Mouse (Mus musculus): Measurements from ENCODE around the gene Arhgap33. TPM values are rescaled to one million over a fixed set of nuclear protein-coding genes. Genes with fewer than 3 reads are reported as not detected.
A peak's percentile ranks its signal among the peaks of the same experiment; 100 is the strongest.
"Not testable (repeated sequence)": the region's sequence is repeated elsewhere in the genome, so short reads cannot be mapped to it uniquely, and the experiment has no call there.

The Arhgap33 gene
- polyA plus RNA-seq, 1 experiment from 2014 or later = 9.7 TPM

DNA sequence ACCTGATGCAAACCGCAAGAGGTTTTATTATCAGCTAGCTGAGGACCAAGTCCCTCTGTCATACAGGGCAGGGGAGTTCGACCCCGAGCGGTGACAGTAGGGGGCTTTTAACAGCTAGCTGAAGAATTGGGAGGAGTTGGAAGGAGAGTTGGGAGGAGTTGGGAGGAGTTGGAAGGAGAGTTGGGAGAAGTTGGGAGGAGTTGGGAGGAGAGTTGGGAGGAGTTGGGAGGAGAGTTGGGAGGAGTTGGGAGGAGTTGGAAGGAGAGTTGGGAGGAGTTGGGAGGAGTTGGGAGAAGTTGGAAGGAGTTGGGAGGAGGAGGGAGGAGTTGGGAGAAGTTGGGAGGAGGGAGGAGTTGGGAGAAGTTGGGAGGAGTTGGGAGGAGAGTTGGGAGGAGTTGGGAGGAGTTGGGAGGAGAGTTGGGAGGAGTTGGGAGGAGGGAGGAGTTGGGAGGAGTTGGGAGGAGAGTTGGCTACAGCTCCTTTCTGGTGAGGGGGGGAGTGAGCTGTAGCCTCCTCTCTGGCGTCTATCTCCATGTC, 39.3 kb downstream of the Arhgap33 start:
- H3K4me2 ChIP-seq (ENCODE audit: low read depth, low read length); H3K27me3 ChIP-seq (replicated peaks; ENCODE audit: control insufficient read depth, insufficient read depth, low read length); H3K36me3 ChIP-seq (ENCODE audit: control insufficient read depth, insufficient read depth, low read length); DNase-seq (ENCODE audit: low spot score); H3K27ac ChIP-seq (replicated peaks; ENCODE audit: low read depth, low read length); H3K4me3 ChIP-seq (ENCODE audit: low read depth, low read length); H3K9me3 ChIP-seq (ENCODE audit: control insufficient read depth, low read length); H3K4me1 ChIP-seq (ENCODE audit: control insufficient read depth, insufficient read depth, low read length); ATAC-seq (ENCODE audit: low read depth); H3K9ac ChIP-seq (ENCODE audit: low read depth, low read length): not testable (repeated sequence)
- 61% methylated on average over 4 of the region's 5 CpGs for WGBS

DNA sequence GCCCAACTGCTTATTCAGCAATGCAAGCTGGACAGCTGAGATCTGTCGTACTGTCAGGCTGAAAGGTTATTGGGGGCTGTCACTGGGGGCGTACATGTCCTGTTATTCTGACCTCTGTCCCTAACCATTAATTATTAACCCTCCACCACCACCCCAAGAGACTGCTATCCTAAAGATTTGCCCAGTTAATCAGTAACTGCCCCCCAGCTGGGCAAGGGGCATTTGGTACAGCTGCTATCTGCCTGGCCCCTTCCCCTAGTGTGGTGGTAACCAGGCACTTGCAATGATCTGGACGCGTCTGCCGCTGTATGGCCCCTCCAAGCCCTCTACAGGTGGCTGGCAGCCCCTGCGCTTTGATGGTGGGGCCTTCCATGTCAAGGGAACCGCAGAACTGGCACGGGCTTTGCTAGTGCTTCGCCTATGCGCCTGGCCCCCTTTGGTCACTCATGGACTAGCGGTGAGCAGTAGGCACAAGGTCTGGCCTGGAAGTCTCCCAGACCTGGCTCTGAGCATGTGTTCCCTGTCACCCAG, 41.4 kb downstream of the Arhgap33 start, which contains the start of gene Prodh2:
Gene Prodh2 (plus strand): TSS at position 222 of the 531 bp plus-strand sequence.
- 55% methylated on average over 11 of the region's 11 CpGs for WGBS
- Histone ChIP-seq H3K27me3 (replicated peaks; ENCODE audit: control insufficient read depth, insufficient read depth, low read length) (no peaks in the 10 kb centered on the region; the same call in 1 of the 2 replicates), H3K9ac (ENCODE audit: low read depth, low read length) (no peak within 1 kb of the TSS), H3K9me3 (ENCODE audit: control insufficient read depth, low read length) (no peaks in the 10 kb centered on the region), H3K27ac (replicated peaks; ENCODE audit: low read depth, low read length) (no peak within 1 kb of the TSS), H3K4me3 (ENCODE audit: low read depth, low read length) (no peak within 1 kb of the TSS), H3K36me3 (ENCODE audit: control insufficient read depth, insufficient read depth, low read length) (no peaks in the 10 kb centered on the region), H3K4me2 (ENCODE audit: low read depth, low read length) (no peak within 1 kb of the TSS), H3K4me1 (ENCODE audit: control insufficient read depth, insufficient read depth, low read length) (no peaks in the 10 kb centered on the region)
- ATAC-seq (ENCODE audit: low read depth) (no peak), DNase-seq (ENCODE audit: low spot score) (no peak)

GRCm38 (mm10) chr7:30492765-30493164, 42.1 kb downstream of the Arhgap33 start:
- H3K9ac ChIP-seq (ENCODE audit: low read depth, low read length) = no peak overlapping the region
- H3K4me1 ChIP-seq (ENCODE audit: control insufficient read depth, insufficient read depth, low read length) = no peaks in the 10 kb centered on the region
- H3K36me3 ChIP-seq (ENCODE audit: control insufficient read depth, insufficient read depth, low read length) = no peaks in the 10 kb centered on the region
- 23% methylated on average over 4 of the region's 4 CpGs for WGBS
- H3K27ac ChIP-seq (replicated peaks; ENCODE audit: low read depth, low read length) = no peak overlapping the region
- no peaks in the 10 kb centered on the region; the same call in 1 of the 2 replicates for H3K27me3 ChIP-seq (replicated peaks; ENCODE audit: control insufficient read depth, insufficient read depth, low read length)
- no peaks in the 10 kb centered on the region for H3K9me3 ChIP-seq (ENCODE audit: control insufficient read depth, low read length)
- no peak overlapping the region for H3K4me2 ChIP-seq (ENCODE audit: low read depth, low read length)
- no peak for ATAC-seq (ENCODE audit: low read depth)
- peak; percentile 59 for DNase-seq (ENCODE audit: low spot score)
- H3K4me3 ChIP-seq (ENCODE audit: low read depth, low read length) = no peak overlapping the region

DNA sequence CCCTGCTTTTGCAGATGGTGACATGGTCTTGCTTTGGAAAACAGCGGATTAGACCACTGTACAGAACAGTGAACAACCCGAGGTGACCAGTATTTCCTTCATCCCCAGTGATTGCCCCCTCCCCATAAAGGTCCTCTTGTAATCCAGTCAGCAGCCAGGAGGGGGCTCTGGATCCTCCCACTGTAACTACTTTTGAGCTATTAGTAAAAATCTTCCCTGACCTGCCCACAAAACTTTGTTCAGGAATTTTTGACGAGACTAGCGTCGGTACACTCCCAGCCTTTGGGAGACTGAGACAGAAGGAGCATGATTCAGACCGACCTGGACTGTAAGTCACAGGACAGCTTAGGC, 43.9 kb downstream of the Arhgap33 start:
- no peak overlapping the region for H3K27ac ChIP-seq (replicated peaks; ENCODE audit: low read depth, low read length)
- no peak overlapping the region for H3K4me3 ChIP-seq (ENCODE audit: low read depth, low read length)
- no peaks in the 10 kb centered on the region for H3K4me1 ChIP-seq (ENCODE audit: control insufficient read depth, insufficient read depth, low read length)
- H3K27me3 ChIP-seq (replicated peaks; ENCODE audit: control insufficient read depth, insufficient read depth, low read length) = no peaks in the 10 kb centered on the region; the same call in 1 of the 2 replicates
- H3K36me3 ChIP-seq (ENCODE audit: control insufficient read depth, insufficient read depth, low read length) = no peaks in the 10 kb centered on the region
- DNase-seq (ENCODE audit: low spot score) (no peak), ATAC-seq (ENCODE audit: low read depth) (no peak)
- no peak overlapping the region for H3K4me2 ChIP-seq (ENCODE audit: low read depth, low read length)
- H3K9me3 ChIP-seq (ENCODE audit: control insufficient read depth, low read length) = no peaks in the 10 kb centered on the region
- WGBS = 14% methylated on average over 6 of the region's 6 CpGs
- no peak overlapping the region for H3K9ac ChIP-seq (ENCODE audit: low read depth, low read length)

DNA sequence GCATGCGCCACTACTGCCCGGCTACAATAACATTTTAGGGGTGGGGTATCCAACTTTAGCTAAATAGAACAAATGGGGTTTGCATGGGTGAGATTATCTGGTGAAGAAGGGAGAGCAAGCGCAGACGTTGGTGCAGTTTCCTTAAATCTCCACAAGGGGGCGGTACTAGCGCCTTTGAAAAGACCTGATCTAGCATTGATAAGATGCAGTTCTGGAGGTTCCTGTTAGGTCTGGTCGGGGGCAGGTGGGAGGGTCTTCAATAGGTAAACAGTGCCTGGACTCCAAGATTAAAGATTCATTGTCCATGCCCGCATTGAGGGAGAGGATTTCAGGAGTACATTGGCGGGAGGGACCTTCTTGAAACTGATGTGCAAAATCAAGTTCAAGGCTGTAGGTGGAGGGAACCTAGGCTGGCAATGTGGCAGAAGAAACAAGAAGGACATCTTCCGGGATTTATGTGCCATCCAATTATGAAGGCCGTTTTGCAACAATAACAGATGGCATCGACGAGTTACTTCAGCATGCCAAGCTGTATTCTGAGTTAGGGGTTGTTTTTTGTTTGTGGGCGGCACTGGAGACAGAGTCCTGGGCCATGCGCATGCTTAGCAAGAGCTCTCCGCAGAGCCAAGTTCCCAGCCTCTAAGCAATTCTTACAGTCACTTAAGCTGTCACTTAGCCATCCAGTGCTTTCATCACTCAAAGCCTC, 44.5 kb downstream of the Arhgap33 start:
- Histone ChIP-seq H3K36me3 (ENCODE audit: control insufficient read depth, insufficient read depth, low read length) (no peaks in the 10 kb centered on the region), H3K9me3 (ENCODE audit: control insufficient read depth, low read length) (no peaks in the 10 kb centered on the region), H3K4me3 (ENCODE audit: low read depth, low read length) (no peak overlapping the region), H3K27ac (replicated peaks; ENCODE audit: low read depth, low read length) (no peak overlapping the region), H3K4me2 (ENCODE audit: low read depth, low read length) (no peak overlapping the region), H3K27me3 (replicated peaks; ENCODE audit: control insufficient read depth, insufficient read depth, low read length) (no peaks in the 10 kb centered on the region; the same call in 1 of the 2 replicates), H3K4me1 (ENCODE audit: control insufficient read depth, insufficient read depth, low read length) (no peaks in the 10 kb centered on the region), H3K9ac (ENCODE audit: low read depth, low read length) (no peak overlapping the region)
- ATAC-seq (ENCODE audit: low read depth) = no peak
- WGBS = 32% methylated on average over 16 of the region's 16 CpGs
- no peak for DNase-seq (ENCODE audit: low spot score)

- Histone ChIP-seq H3K27ac (replicated peaks; ENCODE audit: low read depth, low read length) (no peak overlapping the region), H3K9ac (ENCODE audit: low read depth, low read length) (no peak overlapping the region), H3K4me3 (ENCODE audit: low read depth, low read length) (no peak overlapping the region), H3K9me3 (ENCODE audit: control insufficient read depth, low read length) (no peaks in the 10 kb centered on the region), H3K4me2 (ENCODE audit: low read depth, low read length) (no peak overlapping the region), H3K4me1 (ENCODE audit: control insufficient read depth, insufficient read depth, low read length) (no peaks in the 10 kb centered on the region), H3K27me3 (replicated peaks; ENCODE audit: control insufficient read depth, insufficient read depth, low read length) (0 out of 2 replicates have a peak, but pooled peaks cover 3% of the 10 kb centered on the region), H3K36me3 (ENCODE audit: control insufficient read depth, insufficient read depth, low read length) (no peaks in the 10 kb centered on the region)
- WGBS = 14% methylated on average over 8 of the region's 8 CpGs
- peak; percentile 57 for DNase-seq (ENCODE audit: low spot score)
- ATAC-seq (ENCODE audit: low read depth) = no peak
These were observed 50.6 kb downstream of the Arhgap33 start for GRCm38 (mm10) chr7:30484250-30484649.

GRCm38 (mm10) chr7:30477415-30478381, 57.2 kb downstream of the Arhgap33 start:
- Histone ChIP-seq H3K4me3 (ENCODE audit: low read depth, low read length) (peak overlapping the region; percentile 24), H3K4me1 (ENCODE audit: control insufficient read depth, insufficient read depth, low read length) (no peaks in the 10 kb centered on the region), H3K4me2 (ENCODE audit: low read depth, low read length) (peak overlapping the region; percentile 54), H3K9ac (ENCODE audit: low read depth, low read length) (0 out of 2 replicates have a peak overlapping the region, but pooled peaks have one; percentile 11), H3K36me3 (ENCODE audit: control insufficient read depth, insufficient read depth, low read length) (no peaks in the 10 kb centered on the region), H3K27ac (replicated peaks; ENCODE audit: low read depth, low read length) (no peak overlapping the region), H3K27me3 (replicated peaks; ENCODE audit: control insufficient read depth, insufficient read depth, low read length) (0 out of 2 replicates have a peak, but pooled peaks cover 3% of the 10 kb centered on the region), H3K9me3 (ENCODE audit: control insufficient read depth, low read length) (0 out of 2 replicates have a peak, but pooled peaks cover under 1% of the 10 kb centered on the region)
- DNase-seq (ENCODE audit: low spot score) (peak; percentile 64), ATAC-seq (ENCODE audit: low read depth) (no peak)
- WGBS = 7% methylated on average over 32 of the region's 32 CpGs

- H3K4me1 ChIP-seq (ENCODE audit: control insufficient read depth, insufficient read depth, low read length); H3K27me3 ChIP-seq (replicated peaks; ENCODE audit: control insufficient read depth, insufficient read depth, low read length); H3K9me3 ChIP-seq (ENCODE audit: control insufficient read depth, low read length); DNase-seq (ENCODE audit: low spot score); ATAC-seq (ENCODE audit: low read depth); H3K4me3 ChIP-seq (ENCODE audit: low read depth, low read length); H3K27ac ChIP-seq (replicated peaks; ENCODE audit: low read depth, low read length); H3K36me3 ChIP-seq (ENCODE audit: control insufficient read depth, insufficient read depth, low read length); H3K4me2 ChIP-seq (ENCODE audit: low read depth, low read length); H3K9ac ChIP-seq (ENCODE audit: low read depth, low read length): not testable (repeated sequence)
- WGBS = 94% methylated on average over 7 of the region's 7 CpGs
These were observed 58.7 kb downstream of the Arhgap33 start for GRCm38 (mm10) chr7:30476136-30476535.
